Mouse (Mus musculus) liver, postnatal 0 days (tissue): ENCODE measurements at regions not wholly inside any gene's neighbourhood (a gene's known extent, or its start where the extent isn't known, plus 50 kb on each side); places are given as distances from the start of the nearest gene placed in this dataset.

Experiments used
- CTCF ChIP-seq: sonication (generic); IDR thresholded peaks from 2 replicates; pipeline ENCODE4 v1.5.1; 2016; ENCODE audit warnings: antibody characterized with exemption, low read depth
- EP300 ChIP-seq: IDR thresholded peaks from 2 replicates; pipeline ENCODE4 v1.6.1; 2016; ENCODE audit warnings: antibody characterized with exemption, low read depth, mild to moderate bottlenecking

- TF ChIP-seq CTCF (no peak), EP300 (no peak)
These were observed 172.9 kb upstream of the Zpld1 start for GRCm38 (mm10) chr16:55470721-55471120.
